Mouse (Mus musculus) hindbrain, embryonic 15.5 days (tissue): Measurements from ENCODE around the gene Vil1. TPM values are rescaled to one million over a fixed set of nuclear protein-coding genes. Genes with fewer than 3 reads are reported as not detected.
"Not testable (repeated sequence)": the region's sequence is repeated elsewhere in the genome, so short reads cannot be mapped to it uniquely, and the experiment has no call there.

Source experiments
- ATAC-seq: fragments of 200-750 bp; cut with Nextera tagmentation; 2 replicates; pipeline ENCODE4 v1.8.0; 2017; ENCODE audit warnings: low read depth, moderate number of reproducible peaks, moderate TSS enrichment; ENCODE audit not compliant: low FRiP score
- H3K27ac ChIP-seq: fragments of 300-500 bp; sonication (generic); replicated peaks from 2 replicates; pipeline ENCODE4 v1.5.1; 2015; ENCODE audit warnings: mild to moderate bottlenecking, inconsistent platforms
- H3K27me3 ChIP-seq: fragments of 300-500 bp; sonication (generic); 2 replicates; pipeline ENCODE4 v1.6.1; 2015; ENCODE audit warnings: control low read depth, inconsistent platforms
- H3K36me3 ChIP-seq: fragments of 300-500 bp; sonication (generic); 2 replicates; pipeline ENCODE4 v1.6.1; 2015; ENCODE audit warnings: control low read depth, inconsistent platforms
- H3K4me1 ChIP-seq: fragments of 300-500 bp; sonication (generic); replicated peaks from 2 replicates; pipeline ENCODE4 v1.6.1; 2015; ENCODE audit warnings: control low read depth, inconsistent platforms
- H3K4me2 ChIP-seq: fragments of 300-500 bp; sonication (generic); 2 replicates; pipeline ENCODE4 v1.6.1; 2015; ENCODE audit warnings: moderate library complexity, mild to moderate bottlenecking, inconsistent platforms
- H3K4me3 ChIP-seq: fragments of 300-500 bp; sonication (generic); 2 replicates; pipeline ENCODE4 v1.5.1; 2015; ENCODE audit warnings: mild to moderate bottlenecking, inconsistent platforms
- H3K9ac ChIP-seq: fragments of 300-500 bp; sonication (generic); 2 replicates; pipeline ENCODE4 v1.6.1; 2015; ENCODE audit warnings: inconsistent platforms
- H3K9me3 ChIP-seq: fragments of 300-500 bp; sonication (generic); 2 replicates; pipeline ENCODE4 v1.6.1; 2016; ENCODE audit warnings: control low read depth, inconsistent platforms
- WGBS: fragments of 180-500 bp; shearing (Covaris S2); methylation state at CpG from one replicate; pipeline ENCODE4 v1.1.7; 2015; 5-methylcytosine and 5-hydroxymethylcytosine counted together
- polyA plus RNA-seq: library from polyadenylated mRNA; unstranded; fragments of >200 nt; fragmentation: Nextera tagmentation; extraction: Ambion mirVana; gene quantifications from 2 replicates; pipeline ENCODE4 v1.2.1, GENCODE M21; 2015

Gene Vil1
- polyA plus RNA-seq, 1 experiment from 2014 or later = 0.12 TPM

GRCm38 (mm10) chr1:74396456-74397222 is 12.5 kb upstream of the Vil1 start:
- not testable (repeated sequence) for H3K27me3 ChIP-seq, ATAC-seq, H3K36me3 ChIP-seq, H3K9me3 ChIP-seq
- Histone ChIP-seq H3K4me1 (peaks cover 34% of the 10 kb centered on the region), H3K4me3 (peak overlapping the region; percentile 55), H3K4me2 (peak overlapping the region; percentile 96), H3K9ac (peak overlapping the region; percentile 48; the same call in 1 of the 2 replicates), H3K27ac (peak overlapping the region; percentile 62; the same call in 1 of the 2 replicates)
- WGBS = 11% methylated on average over 12 of the region's 12 CpGs

DNA sequence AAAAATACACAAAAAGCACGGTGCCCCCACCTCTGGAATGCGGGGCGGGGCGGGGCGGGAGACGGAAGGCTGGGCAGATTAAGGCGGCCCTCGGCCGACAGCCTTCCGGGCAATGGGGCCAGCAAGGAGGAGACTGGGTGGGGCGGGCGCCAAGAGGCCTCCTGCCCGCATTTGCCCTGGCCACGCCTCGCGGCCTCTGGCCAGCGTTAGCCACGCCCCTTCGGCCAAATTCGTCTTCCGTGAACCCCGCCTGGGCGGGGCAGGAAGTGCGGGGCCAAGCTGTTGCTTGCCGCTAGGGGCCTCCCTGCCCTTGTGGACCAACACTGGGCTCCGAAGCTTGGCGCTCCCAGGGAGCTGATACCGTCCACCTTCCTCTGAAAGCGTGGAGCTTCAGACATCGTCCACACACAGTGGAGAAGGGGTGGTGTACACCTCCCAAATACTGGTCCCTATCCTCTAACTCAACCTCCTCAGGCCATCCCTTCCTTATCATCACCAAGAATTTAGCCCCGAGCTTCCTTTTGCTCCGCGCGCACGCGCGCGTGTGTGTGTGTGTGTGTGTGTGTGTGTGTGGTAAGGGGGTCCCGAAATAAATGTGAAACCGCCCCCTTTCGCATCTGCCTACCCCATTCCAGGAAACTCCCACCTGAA is 11.8 kb upstream of the Vil1 start:
- 0% methylated on average over 37 of the region's 41 CpGs for WGBS
- peak overlapping the region; percentile 48 for H3K9ac ChIP-seq
- H3K4me1 ChIP-seq = peaks cover 28% of the 10 kb centered on the region
- H3K27me3 ChIP-seq = no peaks in the 10 kb centered on the region
- H3K4me2 ChIP-seq = peak overlapping the region; percentile 96
- peaks cover 4% of the 10 kb centered on the region; the same call in 1 of the 2 replicates for H3K36me3 ChIP-seq
- H3K27ac ChIP-seq = peak overlapping the region; percentile 62
- ATAC-seq = peak; percentile 87
- peak overlapping the region; percentile 55 for H3K4me3 ChIP-seq
- H3K9me3 ChIP-seq = no peaks in the 10 kb centered on the region

GRCm38 (mm10) chr1:74397919-74398451 is 11.2 kb upstream of the Vil1 start:
- Histone ChIP-seq H3K27ac (peak overlapping the region; percentile 62), H3K4me2 (peak overlapping the region; percentile 96), H3K36me3 (peaks cover 4% of the 10 kb centered on the region; the same call in 1 of the 2 replicates), H3K9me3 (no peaks in the 10 kb centered on the region), H3K27me3 (no peaks in the 10 kb centered on the region), H3K4me3 (peak overlapping the region; percentile 55), H3K4me1 (peaks cover 23% of the 10 kb centered on the region), H3K9ac (peak overlapping the region; percentile 48; the same call in 1 of the 2 replicates)
- no peak for ATAC-seq
- WGBS = 6% methylated on average over 11 of the region's 11 CpGs

- no peaks in the 10 kb centered on the region for H3K36me3 ChIP-seq
- H3K9ac ChIP-seq = no peak overlapping the region
- no peak overlapping the region for H3K27ac ChIP-seq
- ATAC-seq = no peak
- no peaks in the 10 kb centered on the region for H3K9me3 ChIP-seq
- no peak overlapping the region for H3K4me3 ChIP-seq
- H3K4me1 ChIP-seq = peaks cover 18% of the 10 kb centered on the region; the same call in 1 of the 2 replicates
- no peak overlapping the region for H3K4me2 ChIP-seq
- H3K27me3 ChIP-seq = no peaks in the 10 kb centered on the region
- 81% methylated on average over 3 of the region's 3 CpGs for WGBS
Measured at GRCm38 (mm10) chr1:74400531-74400930, 8.6 kb upstream of the Vil1 start.

- H3K9me3 ChIP-seq = no peaks in the 10 kb centered on the region
- H3K9ac ChIP-seq = no peak overlapping the region
- H3K4me3 ChIP-seq = no peak overlapping the region
- 61% methylated on average over 16 of the region's 16 CpGs for WGBS
- no peaks in the 10 kb centered on the region for H3K36me3 ChIP-seq
- no peak overlapping the region for H3K27ac ChIP-seq
- no peak overlapping the region for H3K4me2 ChIP-seq
- peaks cover 18% of the 10 kb centered on the region; the same call in 1 of the 2 replicates for H3K4me1 ChIP-seq
- no peak for ATAC-seq
- H3K27me3 ChIP-seq = no peaks in the 10 kb centered on the region
Measured at GRCm38 (mm10) chr1:74401015-74401702, 8.0 kb upstream of the Vil1 start.

DNA sequence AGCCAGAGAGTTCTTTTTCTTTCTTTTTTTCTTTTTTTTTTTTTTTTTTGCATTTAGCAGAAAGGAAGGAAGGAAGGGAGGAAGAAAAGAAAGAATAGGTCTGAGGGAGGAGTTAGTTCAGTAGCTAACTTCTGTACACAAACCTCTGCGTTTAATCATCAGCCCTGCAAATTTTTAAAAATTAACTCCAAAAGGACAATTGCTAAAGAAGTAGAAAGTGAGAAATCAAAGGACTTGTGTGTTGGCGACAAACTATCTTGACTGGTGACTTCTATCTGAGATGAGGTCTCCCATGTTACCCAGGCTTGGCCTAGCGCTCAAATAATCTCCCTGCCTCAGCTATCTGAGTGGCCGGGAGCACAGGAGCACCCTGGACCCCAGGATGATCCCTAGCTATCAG is 5.0 kb upstream of the Vil1 start:
- no peak overlapping the region for H3K4me2 ChIP-seq
- 93% methylated on average over 4 of the region's 4 CpGs for WGBS
- H3K4me3 ChIP-seq = no peak overlapping the region
- H3K9me3 ChIP-seq = no peaks in the 10 kb centered on the region
- no peak for ATAC-seq
- no peaks in the 10 kb centered on the region for H3K4me1 ChIP-seq
- no peak overlapping the region for H3K9ac ChIP-seq
- no peaks in the 10 kb centered on the region for H3K27me3 ChIP-seq
- no peak overlapping the region for H3K27ac ChIP-seq
- no peaks in the 10 kb centered on the region for H3K36me3 ChIP-seq

- H3K36me3 ChIP-seq = no peaks in the 10 kb centered on the region
- 50% methylated on average over 2 of the region's 2 CpGs for WGBS
Measured at GRCm38 (mm10) chr1:74411753-74412325, 2.7 kb downstream of the Vil1 start.

GRCm38 (mm10) chr1:74412711-74413110 is 3.5 kb downstream of the Vil1 start:
- no peaks in the 10 kb centered on the region for H3K9me3 ChIP-seq
- no peak overlapping the region for H3K4me3 ChIP-seq
- H3K4me1 ChIP-seq = no peaks in the 10 kb centered on the region
- H3K36me3 ChIP-seq = no peaks in the 10 kb centered on the region
- no peak overlapping the region for H3K27ac ChIP-seq
- 84% methylated on average over 8 of the region's 8 CpGs for WGBS
- H3K27me3 ChIP-seq = no peaks in the 10 kb centered on the region
- H3K9ac ChIP-seq = no peak overlapping the region
- ATAC-seq = no peak
- no peak overlapping the region for H3K4me2 ChIP-seq

More at GRCm38 (mm10) chr1:74411753-74412325, 2.7 kb downstream of the Vil1 start:
- Histone ChIP-seq H3K27me3 (no peaks in the 10 kb centered on the region), H3K9me3 (no peaks in the 10 kb centered on the region), H3K4me3 (no peak overlapping the region), H3K4me2 (no peak overlapping the region), H3K4me1 (no peaks in the 10 kb centered on the region), H3K27ac (no peak overlapping the region), H3K9ac (no peak overlapping the region)
- ATAC-seq = no peak

DNA sequence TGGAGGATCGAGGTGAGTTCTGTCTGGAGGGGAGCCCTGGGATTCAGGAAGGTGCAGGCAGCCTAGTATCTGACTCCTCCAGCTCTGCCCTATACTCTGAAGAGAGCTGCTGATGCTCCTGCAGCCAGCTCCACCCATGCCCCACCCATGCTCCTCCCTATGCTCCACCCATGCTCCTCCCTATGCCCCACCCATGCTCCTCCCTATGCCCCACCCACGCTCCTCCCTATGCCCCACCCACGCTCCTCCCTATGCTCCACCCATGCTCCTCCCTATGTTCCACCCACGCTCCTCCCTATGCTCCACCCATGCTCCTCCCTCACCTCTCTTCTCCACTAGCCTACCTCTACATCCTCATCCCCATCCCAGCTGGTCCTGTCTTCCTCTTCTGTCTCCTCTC is 6.0 kb downstream of the Vil1 start:
- H3K27ac ChIP-seq = no peak overlapping the region
- H3K4me2 ChIP-seq = no peak overlapping the region
- no peaks in the 10 kb centered on the region for H3K4me1 ChIP-seq
- no peaks in the 10 kb centered on the region for H3K36me3 ChIP-seq
- H3K27me3 ChIP-seq = no peaks in the 10 kb centered on the region
- WGBS = 50% methylated on average over 4 of the region's 4 CpGs
- ATAC-seq = no peak
- no peaks in the 10 kb centered on the region for H3K9me3 ChIP-seq
- H3K4me3 ChIP-seq = no peak overlapping the region
- no peak overlapping the region for H3K9ac ChIP-seq

GRCm38 (mm10) chr1:74418747-74419439 is 9.7 kb downstream of the Vil1 start:
- H3K4me1 ChIP-seq = no peaks in the 10 kb centered on the region
- no peak for ATAC-seq
- WGBS = 77% methylated on average over 17 of the region's 17 CpGs
- H3K9me3 ChIP-seq = no peaks in the 10 kb centered on the region
- H3K4me2 ChIP-seq = no peak overlapping the region
- no peaks in the 10 kb centered on the region for H3K27me3 ChIP-seq
- no peak overlapping the region for H3K4me3 ChIP-seq
- H3K9ac ChIP-seq = no peak overlapping the region
- no peak overlapping the region for H3K27ac ChIP-seq
- H3K36me3 ChIP-seq = no peaks in the 10 kb centered on the region

GRCm38 (mm10) chr1:74419440-74419794 is 10.2 kb downstream of the Vil1 start:
- no peak for ATAC-seq
- H3K27ac ChIP-seq = no peak overlapping the region
- no peaks in the 10 kb centered on the region for H3K4me1 ChIP-seq
- no peak overlapping the region for H3K4me2 ChIP-seq
- WGBS = 73% methylated on average over 9 of the region's 9 CpGs
- no peaks in the 10 kb centered on the region for H3K9me3 ChIP-seq
- no peaks in the 10 kb centered on the region for H3K27me3 ChIP-seq
- H3K4me3 ChIP-seq = no peak overlapping the region
- H3K9ac ChIP-seq = no peak overlapping the region
- no peaks in the 10 kb centered on the region for H3K36me3 ChIP-seq
